ENCODE assay signal across 10 mouse cellular contexts in the genomic region with DNA sequence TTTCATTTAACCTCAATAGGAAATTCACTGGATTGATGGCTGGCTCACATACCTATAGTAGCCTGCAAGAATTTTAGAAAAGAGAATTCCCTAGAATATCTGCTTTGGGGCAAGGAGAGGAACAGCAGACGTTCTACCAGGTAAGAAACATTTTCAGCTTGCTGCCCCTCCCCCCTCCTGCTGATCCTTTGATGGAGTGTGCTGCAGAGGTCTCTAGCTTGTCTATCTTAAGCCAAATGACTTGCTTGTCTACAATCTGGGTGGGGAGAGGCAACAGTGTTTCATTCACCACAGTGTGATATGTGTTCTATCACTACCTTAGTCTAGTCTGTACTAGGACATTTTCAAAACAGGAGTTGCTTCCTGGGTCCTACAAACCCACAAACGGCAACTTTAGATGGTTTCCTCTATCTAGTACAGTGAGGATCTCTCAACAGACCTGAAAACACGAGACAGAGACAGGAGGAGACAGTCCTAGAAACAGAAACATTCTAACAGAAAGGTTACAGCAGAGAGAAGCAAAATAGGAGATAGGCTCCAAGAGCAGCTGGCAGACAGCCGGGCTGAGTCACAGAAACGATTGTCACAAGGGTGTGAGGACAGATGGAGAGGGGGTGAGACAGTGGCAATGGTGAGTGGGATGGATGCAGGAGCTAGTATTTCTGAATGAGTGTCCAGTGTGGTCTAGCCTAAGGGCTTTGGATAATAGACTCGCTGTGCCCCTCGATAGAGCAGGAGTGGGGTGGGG. TPM values are rescaled to one million over a fixed set of nuclear protein-coding genes. Genes with fewer than 3 reads are reported as not detected.
DNase-seq lines count a peak whose midpoint lies in the region; ATAC-seq lines count a peak whose summit lies in the region.
"Had no signal": no experiment of that assay in that cellular context is flagged by ENCODE, and none has a peak within 500 bp of the region (broad histone marks: within the 10 kb centered on the region; RNA-seq: fewer than 3 reads in every experiment).

No protein-coding gene starts in this region.

- H3K9me3 ChIP-seq in heart, embryonic 12.5 days (replicated peaks): no peaks in the 10 kb centered on the region
- no peaks in the 10 kb centered on the region for H3K9me3 ChIP-seq in intestine, embryonic 16.5 days (ENCODE audit: control insufficient read depth, low read length)
- no peaks in the 10 kb centered on the region for H3K9me3 ChIP-seq in embryonic facial prominence, embryonic 10.5 days
- H3K9me3 ChIP-seq: liver, embryonic 15.5 days; stomach, embryonic 15.5 days had no signal

- no peak for ATAC-seq in heart, embryonic 12.5 days (ENCODE audit: insufficient number of reproducible peaks, low FRiP score)
- no peak for ATAC-seq in intestine, embryonic 16.5 days

- H3K27me3 ChIP-seq in heart, embryonic 12.5 days (replicated peaks): no peaks in the 10 kb centered on the region
- no peaks in the 10 kb centered on the region for H3K27me3 ChIP-seq in intestine, embryonic 16.5 days (replicated peaks; ENCODE audit: control insufficient read depth, insufficient read depth, low read length)
- no peaks in the 10 kb centered on the region for H3K27me3 ChIP-seq in embryonic facial prominence, embryonic 10.5 days (replicated peaks; ENCODE audit: low read depth, poor library complexity, severe bottlenecking)
- H3K27me3 ChIP-seq: liver, embryonic 15.5 days; stomach, embryonic 15.5 days had no signal

- WGBS in heart, embryonic 12.5 days: 24% methylated on average over 7 of the region's 7 CpGs
- 45% methylated on average over 7 of the region's 7 CpGs for WGBS in intestine, embryonic 16.5 days
- WGBS in embryonic facial prominence, embryonic 10.5 days: 64% methylated on average over 7 of the region's 7 CpGs

- H3K9ac ChIP-seq in heart, embryonic 12.5 days: no peak overlapping the region
- H3K9ac ChIP-seq in intestine, embryonic 16.5 days (ENCODE audit: low read depth, low read length): no peak overlapping the region
- H3K9ac ChIP-seq: liver, embryonic 15.5 days; stomach, embryonic 15.5 days had no signal

- DNase-seq in lung, postnatal 10 days: peak; percentile 25
- DNase-seq in lung, adult 18-20 months: no peak
- peak; percentile 82 for DNase-seq in cerebellum, adult 8-10 months
- DNase-seq in layer of hippocampus, postnatal 10 days (ENCODE audit: low spot score in 2 of 2): peak; percentile 57 to 69
- DNase-seq in telencephalon, adult 2 months (ENCODE audit: low read depth, low spot score): peak; percentile 89
- DNase-seq in embryonic facial prominence, embryonic 10.5 days (ENCODE audit: low spot score): no peak

- H3K27ac ChIP-seq in heart, embryonic 12.5 days (ENCODE audit: poor library complexity, severe bottlenecking): peak overlapping the region; percentile 41
- no peak overlapping the region for H3K27ac ChIP-seq in intestine, embryonic 16.5 days (ENCODE audit: low read length)
- H3K27ac ChIP-seq in embryonic facial prominence, embryonic 10.5 days (replicated peaks): no peak overlapping the region
- H3K27ac ChIP-seq: liver, embryonic 15.5 days; stomach, embryonic 15.5 days had no signal

- H3K4me1 ChIP-seq in heart, embryonic 12.5 days (replicated peaks): peaks cover 21% of the 10 kb centered on the region
- no peaks in the 10 kb centered on the region for H3K4me1 ChIP-seq in intestine, embryonic 16.5 days (ENCODE audit: control insufficient read depth, insufficient read depth, low read length)
- H3K4me1 ChIP-seq in embryonic facial prominence, embryonic 10.5 days: peaks cover 14% of the 10 kb centered on the region

- H3K4me2 ChIP-seq in heart, embryonic 12.5 days: peak overlapping the region; percentile 36
- no peak overlapping the region for H3K4me2 ChIP-seq in intestine, embryonic 16.5 days (ENCODE audit: low read depth, low read length)
- H3K4me2 ChIP-seq: liver, embryonic 15.5 days; stomach, embryonic 15.5 days had no signal

- H3K36me3 ChIP-seq in heart, embryonic 12.5 days: no peaks in the 10 kb centered on the region
- no peaks in the 10 kb centered on the region for H3K36me3 ChIP-seq in intestine, embryonic 16.5 days (ENCODE audit: control insufficient read depth, insufficient read depth, low read length)
- H3K36me3 ChIP-seq in embryonic facial prominence, embryonic 10.5 days (replicated peaks): no peaks in the 10 kb centered on the region
- H3K36me3 ChIP-seq: liver, embryonic 15.5 days; stomach, embryonic 15.5 days had no signal

- H3K4me3 ChIP-seq in heart, embryonic 12.5 days: no peak overlapping the region
- H3K4me3 ChIP-seq in intestine, embryonic 16.5 days (ENCODE audit: low read length): no peak overlapping the region
- no peak overlapping the region for H3K4me3 ChIP-seq in embryonic facial prominence, embryonic 10.5 days
- H3K4me3 ChIP-seq: liver, embryonic 15.5 days; stomach, embryonic 15.5 days had no signal

RNA-seq across cellular contexts. Expression of gene Scel, which starts 41.2 kb away (rescaled TPM):
- polyA plus RNA-seq in heart, embryonic 12.5 days (2016; fragmentation: Nextera tagmentation; extraction: Ambion mirVana): 0.22 and 0.31 TPM in 2 replicates
- under 1 TPM; 0.67 to 0.80 TPM for total RNA-seq in layer of hippocampus, postnatal 10 days (2021)
- 1.2 and 1.3 TPM in 2 replicates for polyA plus RNA-seq in intestine, embryonic 16.5 days (2015; fragmentation: Nextera tagmentation; extraction: Ambion mirVana)
- 0.10 and 0.14 TPM in 2 replicates for polyA plus RNA-seq in embryonic facial prominence, embryonic 10.5 days (2016; fragmentation: Nextera tagmentation; extraction: Ambion mirVana)

Comparison
In these comparisons a context has a peak if more than half of its experiments do, and no peak if none do; other contexts are left out.
1. DNase-seq: peak in lung, postnatal 10 days (single experiment), cerebellum, adult 8-10 months (single experiment), layer of hippocampus, postnatal 10 days (2 of 2) and telencephalon, adult 2 months (single experiment); none in lung, adult 18-20 months (0 of 2) and embryonic facial prominence, embryonic 10.5 days (single experiment).